8 mouse cellular contexts compared by ENCODE assay signal in the genomic region with DNA sequence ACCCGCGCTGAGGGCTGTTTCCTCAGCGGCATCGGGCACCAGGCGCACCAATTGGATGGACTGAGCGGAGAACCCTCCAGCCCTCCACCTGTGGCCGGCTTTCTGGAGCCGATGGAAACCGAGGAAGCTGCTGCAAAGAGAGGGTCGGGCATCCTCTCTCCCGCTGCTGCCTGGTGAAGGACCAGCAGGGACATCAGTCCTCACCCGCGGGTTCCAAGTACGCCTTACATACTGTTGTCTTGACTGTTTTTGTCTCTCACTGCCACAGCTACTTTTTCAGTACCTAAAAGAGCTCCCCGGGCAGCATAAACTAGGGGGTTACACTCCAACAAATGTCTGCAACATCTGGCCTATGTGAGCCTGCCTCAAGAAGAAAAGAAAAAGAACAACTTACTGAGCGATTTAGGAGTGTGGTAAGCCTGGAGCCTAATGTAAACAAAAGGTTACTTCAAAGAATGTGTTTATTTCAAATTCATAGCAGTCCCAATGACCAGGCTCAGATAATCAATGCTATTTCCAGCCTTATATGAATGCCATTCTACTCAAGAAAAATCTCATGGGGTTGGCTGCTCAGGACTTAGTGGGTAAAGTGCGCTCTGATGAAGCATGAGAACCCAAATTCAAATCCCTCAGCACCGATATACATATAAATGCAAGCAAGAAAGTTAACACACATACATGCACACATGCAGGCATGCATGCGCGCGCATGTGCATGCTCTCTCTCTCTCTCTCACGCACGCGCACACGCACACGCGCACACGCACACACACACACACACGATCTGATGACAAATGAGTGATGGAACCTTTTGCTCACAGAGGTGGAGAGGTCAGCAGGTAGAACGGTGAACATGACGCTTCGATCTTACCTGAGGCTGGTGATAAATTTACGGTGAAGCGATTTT. TPM values are rescaled to one million over a fixed set of nuclear protein-coding genes. Genes with fewer than 3 reads are reported as not detected.
A peak's percentile ranks its signal among the peaks of the same experiment; 100 is the strongest.
DNase-seq lines count a peak whose midpoint lies in the region; ATAC-seq and TF ChIP-seq lines count a peak whose summit lies in the region.

No protein-coding gene starts in this region.

- H3K4me1 ChIP-seq in intestine, embryonic 16.5 days (ENCODE audit: control insufficient read depth, insufficient read depth, low read length): peaks cover 11% of the 10 kb centered on the region
- H3K4me1 ChIP-seq in neural tube, embryonic 14.5 days (ENCODE audit: control insufficient read depth, insufficient read depth, low read length): 0 out of 2 replicates have a peak, but pooled peaks cover 5% of the 10 kb centered on the region

- H3K27ac ChIP-seq in gastrocnemius, adult 2 months: no peak overlapping the region
- H3K27ac ChIP-seq in intestine, embryonic 16.5 days (ENCODE audit: low read length): no peak overlapping the region
- no peak overlapping the region for H3K27ac ChIP-seq in neural tube, embryonic 14.5 days (ENCODE audit: low read depth, low read length)

- H3K9me3 ChIP-seq in intestine, embryonic 16.5 days (ENCODE audit: control insufficient read depth, low read length): no peaks in the 10 kb centered on the region
- no peaks in the 10 kb centered on the region for H3K9me3 ChIP-seq in neural tube, embryonic 14.5 days (ENCODE audit: control insufficient read depth, low read length)

- intact Hi-C loops in gastrocnemius, adult 2 months (cut with DNase I): loop anchor here (5.0 to 10.0 kb wide), 2 partner anchors 166 to 176 kb away; no protein-coding TSS in a partner anchor

- H3K4me3 ChIP-seq in gastrocnemius, adult 2 months: peak overlapping the region; percentile 91
- H3K4me3 ChIP-seq in intestine, embryonic 16.5 days (ENCODE audit: low read length): peak overlapping the region; percentile 81
- H3K4me3 ChIP-seq in neural tube, embryonic 14.5 days (ENCODE audit: low read depth, low read length): peak overlapping the region; percentile 65

- no peak for TF ChIP-seq CTCF in gastrocnemius, adult 2 months (IDR thresholded peaks at IDR 0.05)

- peak overlapping the region; percentile 95 for H3K4me2 ChIP-seq in intestine, embryonic 16.5 days (ENCODE audit: low read depth, low read length)
- H3K4me2 ChIP-seq in neural tube, embryonic 14.5 days (ENCODE audit: low read depth, low read length): peak overlapping the region; percentile 81

- H3K9ac ChIP-seq in intestine, embryonic 16.5 days (ENCODE audit: low read depth, low read length): peak overlapping the region; percentile 77
- H3K9ac ChIP-seq in neural tube, embryonic 14.5 days (replicated peaks; ENCODE audit: low read depth, low read length): peak overlapping the region; percentile 58

- no peak for DNase-seq in gastrocnemius, adult 2 months
- no peak for DNase-seq in gastrocnemius, postnatal 4 days (ENCODE audit: low spot score in 2 of 2)
- peak; percentile 71 for DNase-seq in CD4-positive, CD25-positive, alpha-beta regulatory T cell, adult 2 months (ENCODE audit: low read depth, low spot score)
- DNase-seq in embryo, embryonic 11 days: peak; percentile 55
- no peak for DNase-seq in layer of hippocampus, adult 8-10 months (ENCODE audit: low spot score in 2 of 2)
- DNase-seq in layer of hippocampus, postnatal 25 days (ENCODE audit: extremely low spot score in 1 of 2, low spot score in 1 of 2): no peak

- H3K27me3 ChIP-seq in intestine, embryonic 16.5 days (replicated peaks; ENCODE audit: control insufficient read depth, insufficient read depth, low read length): peaks cover 8% of the 10 kb centered on the region; the same call in 1 of the 2 replicates
- H3K27me3 ChIP-seq in neural tube, embryonic 14.5 days (ENCODE audit: control insufficient read depth, insufficient read depth, low read length): no peaks in the 10 kb centered on the region

- peak; percentile 52 for ATAC-seq in intestine, embryonic 16.5 days
- ATAC-seq in neural tube, embryonic 14.5 days (ENCODE audit: low read depth): peak; percentile 62; the same call in 1 of the 2 replicates

- H3K36me3 ChIP-seq in intestine, embryonic 16.5 days (ENCODE audit: control insufficient read depth, insufficient read depth, low read length): no peaks in the 10 kb centered on the region
- H3K36me3 ChIP-seq in neural tube, embryonic 14.5 days (ENCODE audit: control insufficient read depth, insufficient read depth, low read length): no peaks in the 10 kb centered on the region

- WGBS in intestine, embryonic 16.5 days: 4% methylated on average over 34 of the region's 34 CpGs
- 5% methylated on average over 34 of the region's 34 CpGs for WGBS in neural tube, embryonic 14.5 days

RNA-seq across cellular contexts. Expression of gene Ankrd6, which starts 0.6 kb away (rescaled TPM):
- 1 to 10 TPM; 2.5 to 6.2 TPM for total RNA-seq in gastrocnemius, adult 2 months (2021)
- 1 to 10 TPM; 4.3 to 5.8 TPM for total RNA-seq in gastrocnemius, postnatal 4 days (2021)
- polyA plus RNA-seq in intestine, embryonic 16.5 days (2015; fragmentation: Nextera tagmentation; extraction: Ambion mirVana): 2.8 and 2.9 TPM in 2 replicates
- polyA plus RNA-seq in neural tube, embryonic 14.5 days (2014; fragmentation: Nextera tagmentation; extraction: Ambion mirVana): 20.8 and 22.6 TPM in 2 replicates
- 10 to 100 TPM; 33.9 to 41.8 (median 34.3) TPM for total RNA-seq in layer of hippocampus, adult 8-10 months (2022)
- total RNA-seq in layer of hippocampus, postnatal 25 days (2021): 10 to 100 TPM; 34.8 to 35.6 TPM

RNA-seq across cellular contexts. Expression of gene Rragd, which starts 31.5 kb away (rescaled TPM):
- total RNA-seq in gastrocnemius, adult 2 months (2021): 100 to 1,000 TPM; 174 to 204 TPM
- total RNA-seq in gastrocnemius, postnatal 4 days (2021): 10 to 100 TPM; 84.8 to 85.5 TPM
- 28.0 and 30.1 TPM in 2 replicates for polyA plus RNA-seq in intestine, embryonic 16.5 days (2015; fragmentation: Nextera tagmentation; extraction: Ambion mirVana)
- polyA plus RNA-seq in neural tube, embryonic 14.5 days (2014; fragmentation: Nextera tagmentation; extraction: Ambion mirVana): 52.1 and 58.7 TPM in 2 replicates
- total RNA-seq in layer of hippocampus, adult 8-10 months (2022): 10 to 100 TPM; 60.6 to 67.8 (median 64.7) TPM
- 10 to 100 TPM; 58.9 to 60.5 TPM for total RNA-seq in layer of hippocampus, postnatal 25 days (2021)

Comparison
In these comparisons a context has a peak if more than half of its experiments do, and no peak if none do; other contexts are left out.
1. DNase-seq: peak in CD4-positive, CD25-positive, alpha-beta regulatory T cell, adult 2 months (single experiment) and embryo, embryonic 11 days (single experiment); none in gastrocnemius, adult 2 months (single experiment), gastrocnemius, postnatal 4 days (0 of 2), layer of hippocampus, adult 8-10 months (0 of 2) and layer of hippocampus, postnatal 25 days (0 of 2).
2. RNA of gene Ankrd6, which starts 0.6 kb away (total RNA-seq): 34.8 to 35.6 TPM in layer of hippocampus, postnatal 25 days and 33.9 to 41.8 TPM in layer of hippocampus, adult 8-10 months; 2.5 to 6.2 TPM in gastrocnemius, adult 2 months and 4.3 to 5.8 TPM in gastrocnemius, postnatal 4 days; every median in the first group is over 4 times any median in the second.
3. Peak in every context shown above with its lines, with median percentiles within 50 percentile points of each other: H3K4me3 ChIP-seq.